Mouse (Mus musculus) regulatory T cell (primary cell): ENCODE measurements around the gene Itpr3.

ENCODE experiments used
- in situ Hi-C: fragments of 300-600 bp; cut with MboI, MseI; formaldehyde crosslinking; loops from one replicate; pipeline ENCODE4 v1.15.1; 2025; ENCODE audit warnings: high pct_unique_total_duplicates

Itpr3 gene

GRCm38 (mm10) chr17:27071630-27072029 lies 14.5 kb downstream of the Itpr3 start:
- in situ Hi-C loops, result no loop called here

- in situ Hi-C loops, result no loop called here
Measured at GRCm38 (mm10) chr17:27072363-27072762, 15.3 kb downstream of the Itpr3 start.

GRCm38 (mm10) chr17:27073126-27073525 lies 16.0 kb downstream of the Itpr3 start:
- in situ Hi-C loops, result no loop called here

- in situ Hi-C loops, result no loop called here
Measured at GRCm38 (mm10) chr17:27073778-27074177, 16.7 kb downstream of the Itpr3 start.

GRCm38 (mm10) chr17:27074236-27074635 lies 17.1 kb downstream of the Itpr3 start:
- in situ Hi-C loops, result no loop called here

- in situ Hi-C loops, result no loop called here
Measured at GRCm38 (mm10) chr17:27074849-27075745, 18.0 kb downstream of the Itpr3 start.

GRCm38 (mm10) chr17:27077133-27077532 lies 20.0 kb downstream of the Itpr3 start:
- in situ Hi-C loops, result no loop called here

- in situ Hi-C loops, result no loop called here
Measured at GRCm38 (mm10) chr17:27077920-27078319, 20.8 kb downstream of the Itpr3 start.

- in situ Hi-C loops, result no loop called here
Measured at GRCm38 (mm10) chr17:27078499-27078898, 21.4 kb downstream of the Itpr3 start.

GRCm38 (mm10) chr17:27081868-27082267 lies 24.8 kb downstream of the Itpr3 start:
- in situ Hi-C loops, result loop anchor here (5.0 kb wide), 1 partner anchor 80 kb away; no protein-coding TSS in a partner anchor

GRCm38 (mm10) chr17:27082796-27083195 lies 25.7 kb downstream of the Itpr3 start:
- in situ Hi-C loops, result loop anchor here (5.0 kb wide), 1 partner anchor 80 kb away; no protein-coding TSS in a partner anchor

GRCm38 (mm10) chr17:27083601-27084000 lies 26.5 kb downstream of the Itpr3 start:
- in situ Hi-C loops, result loop anchor here (5.0 kb wide), 1 partner anchor 81 kb away; no protein-coding TSS in a partner anchor

- in situ Hi-C loops, result no loop called here
Measured at GRCm38 (mm10) chr17:27085676-27086075, 28.6 kb downstream of the Itpr3 start.

GRCm38 (mm10) chr17:27087426-27087825 lies 30.3 kb downstream of the Itpr3 start:
- in situ Hi-C loops, result no loop called here

- in situ Hi-C loops, result no loop called here
Measured at GRCm38 (mm10) chr17:27090068-27090467, 33.0 kb downstream of the Itpr3 start.

GRCm38 (mm10) chr17:27095690-27096089 lies 38.6 kb downstream of the Itpr3 start:
- in situ Hi-C loops, result no loop called here

- in situ Hi-C loops, result no loop called here
Measured at GRCm38 (mm10) chr17:27101675-27102074, 44.6 kb downstream of the Itpr3 start.

- in situ Hi-C loops, result no loop called here
Measured at GRCm38 (mm10) chr17:27105698-27106470, 48.8 kb downstream of the Itpr3 start.

GRCm38 (mm10) chr17:27106745-27107144 lies 49.6 kb downstream of the Itpr3 start:
- in situ Hi-C loops, result no loop called here

GRCm38 (mm10) chr17:27107936-27108335 lies 50.8 kb downstream of the Itpr3 start:
- in situ Hi-C loops, result no loop called here

GRCm38 (mm10) chr17:27110072-27110471 lies 53.0 kb downstream of the Itpr3 start:
- in situ Hi-C loops, result no loop called here
